Mouse (Mus musculus) cerebellum, postnatal 10 days (tissue): Measurements from ENCODE around the gene Gm42906.
A peak's percentile ranks its signal among the peaks of the same experiment; 100 is the strongest.

Source experiments
- DNase-seq, 2 experiments: peaks; one replicate each; pipeline ENCODE4 v3.0.0; 2021; ENCODE audit warnings: mixed read lengths in 2 of 2

The Gm42906 gene

GRCm38 (mm10) chr5:151187336-151187735, 240.6 kb downstream of the Gm42906 start:
- DNase-seq, result no peak

- no peak for DNase-seq
Measured at GRCm38 (mm10) chr5:151185286-151185856, 242.6 kb downstream of the Gm42906 start.

GRCm38 (mm10) chr5:151183656-151184240, 244.2 kb downstream of the Gm42906 start:
- no peak for DNase-seq

GRCm38 (mm10) chr5:151181288-151181687, 246.7 kb downstream of the Gm42906 start:
- no peak for DNase-seq

GRCm38 (mm10) chr5:151180176-151180785, 247.7 kb downstream of the Gm42906 start:
- no peak for DNase-seq

DNA sequence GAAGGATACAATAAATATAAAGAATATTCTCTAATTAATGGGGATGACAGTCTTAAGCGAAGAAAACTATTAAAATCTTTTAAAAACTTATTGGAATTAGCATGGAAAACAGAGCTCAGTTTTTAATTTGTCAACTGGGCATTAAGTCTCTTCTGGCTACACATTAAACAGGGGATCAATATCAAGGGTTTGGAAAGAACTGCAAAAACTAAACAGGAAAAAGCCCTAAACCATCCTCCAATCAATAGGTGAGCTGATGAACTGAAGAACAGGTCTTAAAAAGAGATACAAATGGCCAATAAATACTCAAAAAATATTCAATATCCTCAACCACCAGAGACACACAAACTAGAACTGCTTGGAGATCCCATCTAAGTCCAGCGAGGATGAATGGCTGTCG, 250.8 kb downstream of the Gm42906 start:
- DNase-seq, result no peak

- DNase-seq, result no peak
Measured at GRCm38 (mm10) chr5:151175897-151176313, 252.1 kb downstream of the Gm42906 start.

- peak in 1 of 2 experiments; percentile 7 for DNase-seq
Measured at GRCm38 (mm10) chr5:151174485-151175460, 253.2 kb downstream of the Gm42906 start.

- DNase-seq, result no peak
Measured at GRCm38 (mm10) chr5:151173774-151174173, 254.2 kb downstream of the Gm42906 start.

GRCm38 (mm10) chr5:151170168-151170750, 257.7 kb downstream of the Gm42906 start:
- no peak for DNase-seq

GRCm38 (mm10) chr5:151168191-151168590, 259.8 kb downstream of the Gm42906 start:
- DNase-seq, result no peak

DNA sequence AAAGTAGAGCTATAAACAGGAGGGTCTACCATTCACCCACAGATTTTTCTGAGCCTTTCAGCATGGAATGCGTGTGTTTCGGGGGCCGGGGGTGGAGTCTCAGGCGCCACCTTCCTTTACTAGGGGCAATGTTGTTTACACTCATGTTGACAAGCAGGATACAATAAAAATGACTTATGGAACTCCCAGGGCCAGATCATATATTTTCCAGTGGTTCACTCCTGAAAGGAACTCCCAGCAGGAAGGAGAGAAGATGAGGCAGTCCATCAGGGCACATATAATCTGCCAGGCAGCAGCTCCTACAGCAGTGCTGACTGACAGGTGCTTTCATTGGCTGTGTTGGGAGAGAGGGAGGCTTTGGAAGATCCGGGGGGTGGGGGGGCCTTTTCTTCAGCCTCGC, 260.3 kb downstream of the Gm42906 start:
- no peak for DNase-seq

- DNase-seq, result peak in 1 of 2 experiments; percentile 40
Measured at GRCm38 (mm10) chr5:151166266-151166665, 261.7 kb downstream of the Gm42906 start.

- DNase-seq, result no peak
Measured at GRCm38 (mm10) chr5:151165381-151166016, 262.5 kb downstream of the Gm42906 start.

- DNase-seq, result no peak
Measured at GRCm38 (mm10) chr5:151164815-151165214, 263.1 kb downstream of the Gm42906 start.

GRCm38 (mm10) chr5:151162642-151163041, 265.3 kb downstream of the Gm42906 start:
- DNase-seq, result no peak

- DNase-seq, result no peak
Measured at GRCm38 (mm10) chr5:151155247-151155646, 272.7 kb downstream of the Gm42906 start.

DNA sequence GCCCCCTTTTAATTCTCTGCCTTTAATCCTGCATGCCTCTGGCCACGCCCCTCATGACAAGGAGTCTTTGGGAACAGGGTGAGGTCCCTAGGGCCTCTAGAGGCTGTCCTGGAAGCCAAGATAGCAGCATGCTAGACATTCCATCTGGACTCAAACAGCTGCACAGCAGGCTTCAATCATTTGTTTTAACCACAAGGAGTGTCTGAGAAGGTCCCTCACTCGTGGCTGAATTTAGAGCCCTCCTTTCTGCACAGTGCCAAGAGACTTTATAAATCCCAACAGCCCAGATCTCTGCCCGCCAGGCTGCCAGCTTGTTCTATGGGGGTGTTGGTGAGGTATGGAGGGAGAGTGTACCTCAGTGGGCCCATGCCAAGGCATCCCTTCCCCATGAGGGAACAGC, 273.2 kb downstream of the Gm42906 start:
- DNase-seq, result no peak

DNA sequence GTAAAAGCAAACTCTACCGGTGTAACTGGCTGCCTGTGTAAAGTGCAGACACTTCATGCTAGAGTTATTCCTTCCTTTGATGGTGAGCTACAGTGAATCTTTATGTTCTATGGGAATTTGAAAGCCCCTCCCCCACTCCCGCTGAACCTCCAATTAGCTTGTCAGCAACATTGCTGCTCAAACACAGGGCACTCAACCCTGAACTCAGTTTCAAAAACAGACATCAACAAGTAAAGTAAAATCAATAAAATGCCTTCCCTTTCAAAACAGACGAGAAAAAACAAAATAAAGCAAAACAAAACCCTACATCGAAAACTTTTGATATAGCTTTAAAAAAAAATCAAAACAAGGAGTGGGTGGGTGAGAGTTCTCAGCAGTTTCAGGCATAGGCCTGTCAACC, 273.9 kb downstream of the Gm42906 start:
- DNase-seq, result no peak

DNA sequence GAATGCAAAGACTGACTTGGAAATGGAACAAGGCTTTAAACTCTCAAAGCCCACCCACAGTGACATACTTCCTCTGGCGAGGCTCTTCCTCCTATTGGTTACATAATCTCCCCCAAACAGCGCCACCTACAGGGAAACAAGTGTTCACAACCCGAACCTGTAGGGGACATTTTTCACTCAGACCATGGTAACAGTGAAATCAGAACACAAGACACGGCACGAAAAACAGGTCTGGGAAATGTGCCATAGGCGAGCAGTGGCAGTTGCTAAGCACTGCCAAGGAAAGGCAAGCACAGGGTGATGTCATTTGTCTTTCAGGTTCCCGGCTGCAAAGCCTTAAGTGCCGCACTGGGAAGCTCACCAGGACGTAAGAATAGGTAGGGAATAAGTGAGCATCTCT, 276.4 kb downstream of the Gm42906 start:
- DNase-seq, result peak; percentile 34 to 40

DNA sequence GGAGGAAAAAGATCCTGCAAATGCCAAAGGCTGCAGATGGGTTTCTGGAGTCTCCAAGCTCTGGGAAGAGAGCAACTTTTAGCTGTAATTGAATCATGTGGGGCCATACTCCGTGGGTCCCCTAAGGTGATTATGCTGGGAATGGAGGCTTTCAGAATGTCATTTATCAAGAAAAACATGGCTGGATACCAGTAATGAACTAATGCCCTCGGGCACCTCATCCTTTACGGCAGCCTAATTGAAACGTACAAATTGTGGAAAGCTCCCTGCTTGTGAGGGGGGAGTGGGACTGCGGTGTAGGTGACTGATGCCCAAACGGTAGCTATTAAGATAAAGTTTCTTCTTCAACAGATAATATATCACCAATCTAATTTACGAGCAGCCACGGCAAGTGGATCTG, 278.5 kb downstream of the Gm42906 start:
- DNase-seq, result no peak

- no peak for DNase-seq
Measured at GRCm38 (mm10) chr5:151148079-151148478, 279.9 kb downstream of the Gm42906 start.
